Mouse (Mus musculus): ENCODE results near the gene Atp8b3.

GRCm38 (mm10) chr10:80575925-80576324 lies 37.0 kb upstream of the Atp8b3 start:
- no peak for TF ChIP-seq POLR2A (IDR thresholded peaks at IDR 0.05; ENCODE audit: borderline replicate concordance, low read depth, low read length)
- no peak for TF ChIP-seq CTCF (IDR thresholded peaks at IDR 0.05; ENCODE audit: low read depth, low read length)
